Mouse (Mus musculus): ENCODE measurements around the gene Dntt. TPM values are rescaled to one million over a fixed set of nuclear protein-coding genes. Genes with fewer than 3 reads are reported as not detected.

The Dntt gene
- polyA plus RNA-seq, 1 experiment from 2014 or later, result not detected

DNA sequence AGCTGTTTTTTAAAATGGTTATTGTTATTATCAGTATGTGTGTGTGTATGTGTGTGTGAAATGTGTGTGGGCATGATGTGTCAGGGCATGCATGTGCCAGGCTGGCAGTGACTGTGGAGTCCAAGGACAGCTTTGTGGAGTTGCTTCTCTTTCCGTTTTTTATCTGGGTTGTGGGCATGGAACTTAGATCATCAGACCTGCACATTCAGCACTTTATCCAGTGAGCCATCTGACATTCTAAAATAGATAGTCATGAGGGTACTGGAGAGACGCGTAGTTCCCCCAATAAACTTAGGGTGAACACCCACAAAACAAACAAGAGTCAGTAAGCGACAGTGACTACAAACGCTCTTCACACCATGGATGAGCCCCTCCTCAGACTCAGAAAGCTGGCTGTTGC, 35.7 kb upstream of the Dntt start:
- no peak for ATAC-seq
- 61% methylated on average over 5 of the region's 5 CpGs for WGBS

DNA sequence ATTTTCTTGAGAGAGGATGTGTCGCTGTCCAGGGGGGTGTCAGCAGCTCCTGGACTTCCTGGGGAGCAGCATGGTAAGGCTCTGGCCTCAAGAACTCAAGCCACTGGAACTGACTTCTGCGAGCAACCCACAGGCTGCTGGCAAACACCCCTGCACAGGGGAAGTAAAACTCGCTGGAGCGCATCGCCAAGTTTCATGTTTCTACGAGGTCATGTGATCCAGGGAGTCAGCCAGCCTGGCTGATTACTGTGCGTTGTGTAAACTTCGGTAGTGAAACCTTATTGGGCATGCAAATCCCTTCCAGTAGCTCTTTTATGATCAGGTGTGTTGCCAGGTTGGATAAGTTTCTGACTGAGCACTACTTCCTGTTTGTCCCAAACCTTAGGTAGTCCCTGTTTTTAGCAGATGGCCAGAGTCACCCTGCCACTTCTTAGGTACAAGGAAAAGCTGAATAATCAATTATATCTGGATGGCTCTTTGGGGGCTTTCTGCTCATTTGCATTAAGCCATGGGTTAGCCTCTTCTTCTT, 35.0 kb upstream of the Dntt start, which contains the start of gene Blnk:
Blnk (minus strand) TSS at position 479 of the 529 bp plus-strand sequence.
- WGBS, result 28% methylated on average over 8 of the region's 8 CpGs
- no peaks in the 10 kb centered on the region for H3K9me3 ChIP-seq (ENCODE audit: control insufficient read depth, low read length)
- H3K4me2 ChIP-seq (ENCODE audit: low read depth, low read length), result peak within 1 kb of the TSS; percentile 51
- ATAC-seq, result peak; percentile 81
- H3K4me3 ChIP-seq (ENCODE audit: low read length), result peak within 1 kb of the TSS; percentile 34
- H3K4me1 ChIP-seq (ENCODE audit: control insufficient read depth, insufficient read depth, low read length), result peaks cover 10% of the 10 kb centered on the region; the same call in 1 of the 2 replicates
- peak within 1 kb of the TSS; percentile 91 for H3K27ac ChIP-seq (ENCODE audit: low read length)
- H3K36me3 ChIP-seq (ENCODE audit: control insufficient read depth, insufficient read depth, low read length), result no peaks in the 10 kb centered on the region
- no peaks in the 10 kb centered on the region for H3K27me3 ChIP-seq (replicated peaks; ENCODE audit: control insufficient read depth, insufficient read depth, low read length)
- H3K9ac ChIP-seq (ENCODE audit: low read depth, low read length), result peak within 1 kb of the TSS; percentile 53

More for the DNA sequence above, 35.7 kb upstream of the Dntt start:
- peak overlapping the region; percentile 34 for H3K4me3 ChIP-seq (ENCODE audit: low read length)
- H3K4me1 ChIP-seq (ENCODE audit: control insufficient read depth, insufficient read depth, low read length), result peaks cover 4% of the 10 kb centered on the region; the same call in 1 of the 2 replicates
- H3K9ac ChIP-seq (ENCODE audit: low read depth, low read length), result peak overlapping the region; percentile 53
- H3K36me3 ChIP-seq (ENCODE audit: control insufficient read depth, insufficient read depth, low read length), result no peaks in the 10 kb centered on the region
- no peaks in the 10 kb centered on the region for H3K9me3 ChIP-seq (ENCODE audit: control insufficient read depth, low read length)
- peak overlapping the region; percentile 51 for H3K4me2 ChIP-seq (ENCODE audit: low read depth, low read length)
- peak overlapping the region; percentile 91 for H3K27ac ChIP-seq (ENCODE audit: low read length)
- H3K27me3 ChIP-seq (replicated peaks; ENCODE audit: control insufficient read depth, insufficient read depth, low read length), result no peaks in the 10 kb centered on the region

DNA sequence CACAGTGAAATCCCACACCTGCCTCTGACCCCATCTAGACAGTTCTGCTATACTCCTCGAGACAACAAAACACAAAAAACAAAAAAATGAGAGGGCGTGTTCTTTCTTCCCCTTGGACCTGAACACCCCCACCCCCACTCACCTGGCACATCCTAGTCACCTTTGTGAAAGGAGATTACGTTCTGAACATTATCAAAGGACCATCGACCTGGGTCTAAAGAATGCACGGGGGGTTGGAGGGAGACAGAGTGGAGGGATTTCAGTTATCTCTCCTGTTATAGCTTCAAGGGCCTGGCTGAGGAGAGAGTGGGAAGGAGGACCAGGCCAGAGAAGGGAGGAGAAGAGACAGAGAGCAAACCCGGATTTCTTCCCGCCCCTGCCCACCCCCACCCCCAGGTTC, 34.2 kb upstream of the Dntt start:
- peak; percentile 1; the same call in 1 of the 2 replicates for ATAC-seq
- peak overlapping the region; percentile 30 for H3K4me2 ChIP-seq (ENCODE audit: low read depth, low read length)

DNA sequence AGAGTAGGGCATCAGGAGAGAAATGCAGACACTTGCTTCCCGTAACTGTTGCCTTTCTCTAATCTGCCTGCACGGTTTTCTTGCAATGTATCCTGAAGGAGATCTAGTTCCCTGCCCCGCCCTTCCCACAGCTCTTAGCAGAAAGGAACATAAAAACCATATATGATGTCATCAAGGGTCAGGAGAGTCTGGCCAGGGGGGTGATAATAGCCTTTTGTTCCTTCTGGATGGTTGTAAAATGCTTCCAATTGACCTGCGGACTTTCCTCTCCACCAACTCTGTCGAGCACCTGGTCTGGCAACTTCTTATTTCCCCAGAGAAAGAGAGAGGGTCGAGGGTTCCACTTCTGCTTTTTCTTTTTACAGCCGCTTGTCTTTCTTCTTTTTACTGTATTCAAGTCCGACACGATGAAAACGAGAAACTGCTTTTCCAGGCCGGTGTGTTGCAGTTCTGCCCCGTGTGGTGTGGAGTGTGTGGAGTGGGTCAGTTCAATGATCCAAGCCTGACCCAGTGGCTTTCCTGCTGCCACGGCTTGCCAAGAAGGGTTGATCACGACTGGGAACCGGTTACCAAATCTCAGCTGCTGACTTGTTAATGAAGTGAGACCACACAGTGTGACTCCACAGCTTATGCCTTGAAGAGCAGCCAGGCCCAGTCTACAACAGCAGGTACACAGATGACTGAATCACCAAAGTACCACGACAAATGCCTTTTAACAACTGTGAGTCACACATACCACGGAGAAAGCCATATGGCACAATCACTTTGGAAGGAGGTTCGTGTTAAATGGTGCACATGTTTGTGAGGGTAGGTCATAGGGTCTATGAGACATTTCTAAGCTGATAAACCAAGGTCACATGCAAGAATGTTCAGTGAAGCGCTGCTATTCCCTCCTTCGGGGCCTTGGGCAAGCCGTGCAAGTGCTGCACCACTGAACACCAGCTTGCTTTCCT, 33.4 kb upstream of the Dntt start:
- Histone ChIP-seq H3K4me2 (ENCODE audit: low read depth, low read length) (peak overlapping the region; percentile 30), H3K9ac (ENCODE audit: low read depth, low read length) (peak overlapping the region; percentile 26; the same call in 1 of the 2 replicates), H3K9me3 (ENCODE audit: control insufficient read depth, low read length) (no peaks in the 10 kb centered on the region), H3K36me3 (ENCODE audit: control insufficient read depth, insufficient read depth, low read length) (no peaks in the 10 kb centered on the region), H3K27me3 (replicated peaks; ENCODE audit: control insufficient read depth, insufficient read depth, low read length) (no peaks in the 10 kb centered on the region), H3K4me1 (ENCODE audit: control insufficient read depth, insufficient read depth, low read length) (peaks cover 10% of the 10 kb centered on the region; the same call in 1 of the 2 replicates), H3K27ac (ENCODE audit: low read length) (peak overlapping the region; percentile 84), H3K4me3 (ENCODE audit: low read length) (peak overlapping the region; percentile 4; the same call in 1 of the 2 replicates)
- WGBS, result 44% methylated on average over 21 of the region's 21 CpGs
- ATAC-seq, result peak; percentile 62

More for the DNA sequence above, 34.2 kb upstream of the Dntt start:
- H3K4me3 ChIP-seq (ENCODE audit: low read length), result peak overlapping the region; percentile 4; the same call in 1 of the 2 replicates
- H3K9me3 ChIP-seq (ENCODE audit: control insufficient read depth, low read length), result no peaks in the 10 kb centered on the region
- peak overlapping the region; percentile 26 for H3K9ac ChIP-seq (ENCODE audit: low read depth, low read length)
- no peaks in the 10 kb centered on the region for H3K36me3 ChIP-seq (ENCODE audit: control insufficient read depth, insufficient read depth, low read length)
- H3K27me3 ChIP-seq (replicated peaks; ENCODE audit: control insufficient read depth, insufficient read depth, low read length), result no peaks in the 10 kb centered on the region
- H3K4me1 ChIP-seq (ENCODE audit: control insufficient read depth, insufficient read depth, low read length), result peaks cover 10% of the 10 kb centered on the region; the same call in 1 of the 2 replicates
- peak overlapping the region; percentile 84 for H3K27ac ChIP-seq (ENCODE audit: low read length)
- 46% methylated on average over 7 of the region's 7 CpGs for WGBS

DNA sequence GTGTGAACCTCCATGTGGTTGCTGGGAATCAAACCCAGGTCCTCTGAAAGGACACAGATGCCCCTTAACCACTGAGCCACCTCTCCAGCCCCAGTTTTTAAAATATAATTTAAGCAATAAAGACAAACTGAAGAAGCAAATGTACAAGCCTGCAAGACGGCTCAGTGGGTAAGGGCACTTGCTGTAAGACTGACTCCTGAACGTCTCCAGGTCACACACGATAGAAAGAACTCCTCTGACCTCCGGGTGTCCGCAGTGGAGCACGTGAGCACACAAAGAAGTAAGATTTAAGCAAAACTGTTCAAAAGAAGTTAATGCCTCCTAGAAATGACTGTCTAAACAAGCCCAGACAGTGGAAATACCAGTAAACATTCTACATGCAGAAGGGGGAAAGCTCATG, 32.4 kb upstream of the Dntt start:
- H3K4me3 ChIP-seq (ENCODE audit: low read length), result no peak overlapping the region
- peaks cover 10% of the 10 kb centered on the region; the same call in 1 of the 2 replicates for H3K4me1 ChIP-seq (ENCODE audit: control insufficient read depth, insufficient read depth, low read length)
- no peaks in the 10 kb centered on the region for H3K36me3 ChIP-seq (ENCODE audit: control insufficient read depth, insufficient read depth, low read length)
- H3K9ac ChIP-seq (ENCODE audit: low read depth, low read length), result no peak overlapping the region
- H3K4me2 ChIP-seq (ENCODE audit: low read depth, low read length), result no peak overlapping the region
- 84% methylated on average over 6 of the region's 6 CpGs for WGBS
- H3K9me3 ChIP-seq (ENCODE audit: control insufficient read depth, low read length), result no peaks in the 10 kb centered on the region
- H3K27ac ChIP-seq (ENCODE audit: low read length), result no peak overlapping the region
- no peaks in the 10 kb centered on the region for H3K27me3 ChIP-seq (replicated peaks; ENCODE audit: control insufficient read depth, insufficient read depth, low read length)
- no peak for ATAC-seq

DNA sequence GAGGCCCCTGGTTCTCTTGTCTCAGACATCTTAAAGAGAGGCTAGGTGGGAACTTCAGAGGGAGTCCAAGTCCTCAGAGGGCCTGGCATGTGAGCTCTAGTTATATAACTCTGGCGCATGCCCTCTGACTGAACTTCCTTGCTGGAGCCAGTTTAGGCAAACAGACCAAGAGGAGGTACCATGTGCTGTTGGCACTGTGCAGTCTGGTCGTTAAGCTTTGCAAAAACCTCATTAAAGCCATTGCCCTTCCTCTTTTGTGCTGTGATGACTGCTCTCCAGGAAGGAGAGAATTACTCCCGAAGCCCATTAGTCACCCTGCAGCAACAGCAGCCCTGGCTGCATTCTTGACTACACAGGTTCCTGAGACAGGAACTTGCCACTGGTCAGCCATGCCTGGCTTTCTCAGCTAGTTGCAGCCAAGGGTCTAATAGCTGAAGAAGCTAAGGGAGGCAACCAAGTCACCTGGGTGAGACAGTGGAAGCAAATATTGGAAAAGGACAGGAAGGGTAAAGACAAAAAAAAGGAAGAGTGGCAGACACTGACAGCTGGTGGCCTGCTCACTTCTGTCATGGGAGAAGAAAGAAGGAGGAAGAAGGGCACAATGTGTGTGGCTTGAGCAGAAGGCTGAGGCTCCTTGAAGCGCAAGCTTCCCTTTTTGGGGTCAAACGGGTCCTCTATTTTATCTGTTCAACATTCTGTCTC, 30.5 kb upstream of the Dntt start:
- Histone ChIP-seq H3K9me3 (ENCODE audit: control insufficient read depth, low read length) (no peaks in the 10 kb centered on the region), H3K27me3 (replicated peaks; ENCODE audit: control insufficient read depth, insufficient read depth, low read length) (no peaks in the 10 kb centered on the region), H3K4me1 (ENCODE audit: control insufficient read depth, insufficient read depth, low read length) (peaks cover 10% of the 10 kb centered on the region; the same call in 1 of the 2 replicates), H3K4me2 (ENCODE audit: low read depth, low read length) (no peak overlapping the region), H3K36me3 (ENCODE audit: control insufficient read depth, insufficient read depth, low read length) (no peaks in the 10 kb centered on the region), H3K9ac (ENCODE audit: low read depth, low read length) (no peak overlapping the region), H3K4me3 (ENCODE audit: low read length) (no peak overlapping the region), H3K27ac (ENCODE audit: low read length) (peak overlapping the region; percentile 65)
- 49% methylated on average over 5 of the region's 5 CpGs for WGBS
- no peak for ATAC-seq

DNA sequence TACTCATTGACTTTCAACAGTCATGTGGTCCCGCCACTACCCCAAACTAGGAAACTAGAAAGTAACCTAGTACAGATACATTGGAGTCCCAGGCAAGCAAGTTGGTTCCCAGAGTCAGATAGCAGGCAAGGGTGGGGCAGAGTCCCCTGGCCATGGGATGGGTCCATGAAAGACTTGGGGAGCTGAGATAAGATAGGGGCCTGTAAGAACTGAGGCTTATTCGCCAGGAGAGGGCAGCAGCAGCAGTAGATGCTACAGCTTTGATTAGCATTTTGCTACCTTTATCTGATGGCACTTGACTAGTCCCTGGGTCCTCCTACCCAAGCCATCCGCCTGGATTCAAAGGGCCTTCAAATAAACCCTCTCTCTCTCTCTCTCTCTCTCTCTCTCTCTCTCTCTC, 29.5 kb upstream of the Dntt start:
- WGBS, result 62% methylated on average over 3 of the region's 3 CpGs
- H3K27me3 ChIP-seq (replicated peaks; ENCODE audit: control insufficient read depth, insufficient read depth, low read length), result no peaks in the 10 kb centered on the region
- no peaks in the 10 kb centered on the region for H3K9me3 ChIP-seq (ENCODE audit: control insufficient read depth, low read length)
- H3K27ac ChIP-seq (ENCODE audit: low read length), result no peak overlapping the region
- no peak overlapping the region for H3K4me3 ChIP-seq (ENCODE audit: low read length)
- no peak for ATAC-seq
- no peaks in the 10 kb centered on the region for H3K36me3 ChIP-seq (ENCODE audit: control insufficient read depth, insufficient read depth, low read length)
- peaks cover 10% of the 10 kb centered on the region; the same call in 1 of the 2 replicates for H3K4me1 ChIP-seq (ENCODE audit: control insufficient read depth, insufficient read depth, low read length)
- no peak overlapping the region for H3K9ac ChIP-seq (ENCODE audit: low read depth, low read length)
- H3K4me2 ChIP-seq (ENCODE audit: low read depth, low read length), result no peak overlapping the region

DNA sequence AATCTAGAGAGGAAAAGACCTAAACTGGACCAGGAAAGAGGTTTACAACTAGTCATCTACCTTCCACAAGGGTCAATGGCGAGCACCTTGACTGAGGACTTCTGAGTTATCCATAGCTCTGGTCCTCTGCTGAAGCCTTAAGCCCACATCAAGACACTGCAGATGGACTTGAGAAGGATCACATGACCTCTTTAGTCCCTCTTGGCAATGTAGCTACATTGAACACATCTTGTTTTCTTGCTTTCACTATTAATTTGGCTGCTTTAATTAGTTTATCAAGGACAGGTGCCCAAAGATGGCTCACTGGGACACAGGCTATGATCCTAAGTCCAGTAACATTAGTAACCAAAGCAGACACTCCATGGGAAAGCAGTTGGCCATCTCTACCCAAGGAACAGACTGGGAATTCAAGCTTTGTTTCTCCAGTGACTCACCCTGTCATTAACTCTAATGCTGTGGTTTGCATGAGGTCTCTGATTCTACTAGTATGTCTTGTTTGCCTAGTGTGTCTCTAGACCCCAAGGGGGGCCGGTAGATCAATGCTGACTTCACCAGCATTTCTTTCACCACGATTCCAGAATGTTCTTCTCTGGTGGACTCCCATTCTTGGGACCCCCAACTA, 25.3 kb upstream of the Dntt start:
- Histone ChIP-seq H3K36me3 (ENCODE audit: control insufficient read depth, insufficient read depth, low read length) (no peaks in the 10 kb centered on the region), H3K9me3 (ENCODE audit: control insufficient read depth, low read length) (no peaks in the 10 kb centered on the region), H3K27me3 (replicated peaks; ENCODE audit: control insufficient read depth, insufficient read depth, low read length) (no peaks in the 10 kb centered on the region), H3K4me2 (ENCODE audit: low read depth, low read length) (no peak overlapping the region), H3K4me3 (ENCODE audit: low read length) (no peak overlapping the region), H3K9ac (ENCODE audit: low read depth, low read length) (no peak overlapping the region), H3K4me1 (ENCODE audit: control insufficient read depth, insufficient read depth, low read length) (0 out of 2 replicates have a peak, but pooled peaks cover 8% of the 10 kb centered on the region), H3K27ac (ENCODE audit: low read length) (no peak overlapping the region)
- 94% methylated on average over 3 of the region's 3 CpGs for WGBS
- no peak for ATAC-seq
